Mouse (Mus musculus) embryonic facial prominence, embryonic 15.5 days (tissue): Measurements from ENCODE around the gene Dppa4. TPM values are rescaled to one million over a fixed set of nuclear protein-coding genes. Genes with fewer than 3 reads are reported as not detected.

Source experiments
- ATAC-seq: fragments of 200-750 bp; cut with Nextera tagmentation; 2 replicates; pipeline ENCODE4 v1.8.0; 2017; ENCODE audit warnings: low read depth, moderate TSS enrichment; ENCODE audit not compliant: insufficient number of reproducible peaks, low FRiP score, low TSS enrichment
- H3K27ac ChIP-seq: fragments of 300-500 bp; sonication (generic); replicated peaks from 2 replicates; pipeline ENCODE4 v1.5.1; 2015; ENCODE audit warnings: mild to moderate bottlenecking, inconsistent platforms
- H3K27me3 ChIP-seq: fragments of 300-500 bp; sonication (generic); 2 replicates; pipeline ENCODE4 v1.6.1; 2015; ENCODE audit warnings: inconsistent platforms
- H3K36me3 ChIP-seq: fragments of 300-500 bp; sonication (generic); 2 replicates; pipeline ENCODE4 v1.6.1; 2015; ENCODE audit warnings: mild to moderate bottlenecking, inconsistent platforms
- H3K4me1 ChIP-seq: fragments of 300-500 bp; sonication (generic); 2 replicates; pipeline ENCODE4 v1.6.1; 2015; ENCODE audit warnings: inconsistent platforms
- H3K4me2 ChIP-seq: fragments of 300-500 bp; sonication (generic); replicated peaks from 2 replicates; pipeline ENCODE4 v1.6.1; 2015; ENCODE audit warnings: mild to moderate bottlenecking, inconsistent platforms
- H3K4me3 ChIP-seq: fragments of 300-500 bp; sonication (generic); replicated peaks from 2 replicates; pipeline ENCODE4 v1.5.1; 2015; ENCODE audit warnings: mild to moderate bottlenecking, inconsistent platforms
- H3K9ac ChIP-seq: fragments of 300-500 bp; sonication (generic); 2 replicates; pipeline ENCODE4 v1.6.1; 2015; ENCODE audit warnings: inconsistent platforms
- H3K9me3 ChIP-seq: fragments of 300-500 bp; sonication (generic); replicated peaks from 2 replicates; pipeline ENCODE4 v1.6.1; 2016; ENCODE audit warnings: inconsistent platforms
- WGBS: fragments of 180-500 bp; shearing (Covaris S2); methylation state at CpG from one replicate; pipeline ENCODE4 v1.1.7; 2015; 5-methylcytosine and 5-hydroxymethylcytosine counted together
- polyA plus RNA-seq: library from polyadenylated mRNA; unstranded; fragments of >200 nt; fragmentation: Nextera tagmentation; extraction: Ambion mirVana; gene quantifications from 2 replicates; pipeline ENCODE4 v1.2.1, GENCODE M21; 2015

The Dppa4 gene
- not detected in 2 replicates for polyA plus RNA-seq

DNA sequence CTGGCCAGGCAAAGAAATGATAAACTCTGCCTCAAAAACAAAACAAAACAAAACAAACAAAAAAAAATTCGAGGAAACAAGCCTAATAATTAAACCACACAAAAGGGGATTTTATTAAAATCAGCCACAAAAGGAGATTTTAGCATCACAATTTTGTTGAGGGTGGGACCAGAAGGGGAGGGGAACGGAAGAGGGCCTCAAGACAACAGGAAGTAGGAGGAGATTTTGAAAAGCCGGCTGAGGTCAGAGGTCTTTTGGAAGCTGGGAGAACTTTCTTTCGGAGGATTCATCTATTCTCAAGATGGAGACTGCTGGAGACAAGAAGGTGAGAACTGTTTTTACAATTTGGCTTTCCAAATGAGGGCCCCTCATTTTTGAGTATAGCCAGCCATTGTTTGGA, at the start of gene Dppa4:
Gene Dppa4 (plus strand): TSS at position 217 of the 400 bp plus-strand sequence.
- H3K4me3 ChIP-seq = no peak within 1 kb of the TSS
- WGBS = 73% methylated on average over 4 of the region's 4 CpGs
- ATAC-seq = no peak
- no peaks in the 10 kb centered on the region for H3K36me3 ChIP-seq
- H3K4me1 ChIP-seq = no peaks in the 10 kb centered on the region
- H3K27ac ChIP-seq = no peak within 1 kb of the TSS
- H3K9ac ChIP-seq = no peak within 1 kb of the TSS
- no peaks in the 10 kb centered on the region for H3K9me3 ChIP-seq
- H3K27me3 ChIP-seq = no peaks in the 10 kb centered on the region
- H3K4me2 ChIP-seq = no peak within 1 kb of the TSS

DNA sequence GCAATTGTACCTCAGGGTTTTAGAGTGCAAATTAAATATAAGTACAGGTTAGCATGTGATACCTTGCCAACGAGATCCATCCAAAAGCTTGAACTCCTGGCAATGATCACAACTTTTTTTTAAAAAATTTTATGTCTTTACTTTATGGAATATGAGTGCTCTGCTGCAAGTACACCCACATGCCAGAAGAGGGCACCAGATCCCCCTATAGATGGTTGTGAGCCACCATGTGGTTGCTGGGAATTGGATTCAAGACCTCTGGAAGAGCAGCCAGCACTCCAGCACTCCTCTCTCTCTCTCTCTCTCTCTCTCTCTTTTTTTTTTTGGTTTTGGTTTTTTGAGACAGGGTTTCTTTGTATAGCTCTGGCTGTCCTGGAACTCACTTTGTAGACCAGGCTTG, 48.5 kb upstream of the Dppa4 start:
- no peaks in the 10 kb centered on the region for H3K9me3 ChIP-seq
- H3K27me3 ChIP-seq = no peaks in the 10 kb centered on the region
- H3K27ac ChIP-seq = no peak overlapping the region
- H3K4me2 ChIP-seq = no peak overlapping the region
- H3K36me3 ChIP-seq = no peaks in the 10 kb centered on the region
- H3K4me3 ChIP-seq = no peak overlapping the region
- no peaks in the 10 kb centered on the region for H3K4me1 ChIP-seq
- 70% methylated on average over 1 of the region's 1 CpGs for WGBS
- ATAC-seq = no peak
- H3K9ac ChIP-seq = no peak overlapping the region

DNA sequence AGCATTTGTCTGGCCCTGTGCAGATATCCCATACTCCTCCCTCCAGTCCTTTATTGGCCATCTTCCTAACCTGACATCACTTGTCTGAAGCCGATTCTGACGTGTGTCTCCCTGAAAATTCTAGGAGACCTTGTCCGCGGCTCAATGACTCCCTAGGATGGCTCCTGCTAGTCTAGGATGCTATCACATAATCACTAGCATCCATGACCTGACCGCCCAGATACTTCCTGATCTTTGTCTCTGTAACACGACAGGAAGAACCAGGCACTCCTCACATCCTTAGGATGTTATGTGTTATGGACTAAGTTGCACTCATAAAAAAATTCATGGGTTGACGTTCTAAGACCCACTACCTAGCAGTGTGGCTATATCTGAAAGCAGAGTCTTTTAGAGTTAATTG, 45.9 kb upstream of the Dppa4 start:
- 82% methylated on average over 7 of the region's 7 CpGs for WGBS
- Histone ChIP-seq H3K9me3 (no peaks in the 10 kb centered on the region), H3K4me2 (no peak overlapping the region), H3K27me3 (no peaks in the 10 kb centered on the region), H3K36me3 (no peaks in the 10 kb centered on the region), H3K27ac (no peak overlapping the region), H3K9ac (no peak overlapping the region), H3K4me3 (no peak overlapping the region), H3K4me1 (no peaks in the 10 kb centered on the region)
- ATAC-seq = no peak

DNA sequence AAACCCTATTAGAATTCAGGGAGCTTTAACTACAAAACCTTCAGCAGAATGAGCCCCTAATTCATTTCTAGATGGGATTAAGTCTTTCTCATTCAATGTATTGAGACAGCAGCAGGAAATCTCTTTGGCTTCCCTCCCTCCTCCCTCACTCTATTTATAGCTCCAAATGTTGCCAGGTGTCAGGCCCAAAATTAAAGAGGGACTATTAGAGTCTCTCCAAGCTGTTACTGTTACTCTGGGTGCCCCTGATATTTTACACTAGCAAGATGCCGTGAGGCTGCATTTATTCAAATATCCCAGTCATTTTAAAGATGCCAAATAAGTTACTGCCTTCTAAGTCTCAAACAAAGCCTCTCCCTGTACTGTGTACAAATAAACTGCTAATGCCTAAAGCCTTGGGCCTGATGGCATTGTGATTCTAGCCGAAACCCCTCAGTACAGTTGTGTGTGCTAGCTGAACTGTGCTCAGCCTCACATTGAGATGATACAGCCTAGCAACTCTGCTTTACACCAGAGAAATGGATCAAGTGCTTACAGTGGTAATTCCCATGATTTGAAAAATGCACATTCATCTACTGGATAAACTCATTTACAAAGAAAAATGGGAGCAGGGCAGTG, 36.4 kb upstream of the Dppa4 start:
- ATAC-seq = no peak
- no peak overlapping the region for H3K4me2 ChIP-seq
- H3K27me3 ChIP-seq = no peaks in the 10 kb centered on the region

DNA sequence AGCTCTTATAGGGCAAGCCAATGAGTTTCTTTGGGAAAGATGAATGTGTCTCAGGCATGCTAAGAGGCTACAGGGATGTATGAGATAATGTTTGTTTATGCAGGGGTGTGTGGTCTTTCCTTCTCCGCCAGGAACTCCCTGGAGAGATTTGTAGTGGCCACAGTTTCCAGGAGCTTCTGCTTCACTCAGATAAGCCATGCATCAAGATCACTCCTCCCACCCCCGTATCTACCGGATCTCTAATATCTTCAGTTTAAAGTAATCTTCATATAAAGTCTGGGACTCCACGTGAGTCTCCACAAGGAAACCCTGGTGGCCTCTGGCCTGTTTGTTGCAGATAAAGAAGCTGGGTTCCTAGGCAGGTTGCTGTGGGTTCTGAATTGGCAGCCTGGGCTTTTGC, 30.7 kb upstream of the Dppa4 start:
- Histone ChIP-seq H3K27ac (no peak overlapping the region), H3K4me1 (no peaks in the 10 kb centered on the region), H3K9me3 (no peaks in the 10 kb centered on the region), H3K36me3 (no peaks in the 10 kb centered on the region), H3K4me3 (no peak overlapping the region), H3K27me3 (no peaks in the 10 kb centered on the region), H3K9ac (no peak overlapping the region), H3K4me2 (no peak overlapping the region)
- 74% methylated on average over 4 of the region's 4 CpGs for WGBS
- ATAC-seq = no peak

More for the DNA sequence above, 36.4 kb upstream of the Dppa4 start:
- Histone ChIP-seq H3K9me3 (no peaks in the 10 kb centered on the region), H3K4me1 (no peaks in the 10 kb centered on the region), H3K9ac (no peak overlapping the region), H3K27ac (no peak overlapping the region), H3K4me3 (no peak overlapping the region), H3K36me3 (no peaks in the 10 kb centered on the region)
- WGBS = 85% methylated on average over 2 of the region's 2 CpGs

DNA sequence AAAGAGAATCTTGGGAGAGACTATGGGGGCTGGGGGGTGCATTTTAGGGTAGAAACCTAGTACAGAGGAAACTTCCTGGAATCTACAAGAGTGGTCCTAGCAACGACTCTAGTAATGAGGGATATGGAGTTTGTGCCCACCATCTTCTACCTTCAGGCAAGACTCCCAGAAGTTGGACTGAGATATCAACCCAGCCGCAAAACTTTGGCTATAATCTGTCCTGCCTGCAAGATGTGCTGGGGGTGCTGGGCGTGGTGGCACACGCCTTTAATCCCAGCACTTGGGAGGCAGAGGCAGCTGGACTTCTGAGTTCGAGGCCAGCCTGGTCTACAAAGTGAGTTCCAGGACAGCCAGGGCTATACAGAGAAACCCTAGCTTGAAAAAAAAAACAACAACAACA, 28.9 kb upstream of the Dppa4 start:
- H3K9ac ChIP-seq = no peak overlapping the region
- no peak overlapping the region for H3K27ac ChIP-seq
- no peak overlapping the region for H3K4me2 ChIP-seq
- no peak overlapping the region for H3K4me3 ChIP-seq
- no peaks in the 10 kb centered on the region for H3K27me3 ChIP-seq
- no peaks in the 10 kb centered on the region for H3K4me1 ChIP-seq
- H3K36me3 ChIP-seq = no peaks in the 10 kb centered on the region
- no peak for ATAC-seq
- no peaks in the 10 kb centered on the region for H3K9me3 ChIP-seq
- 88% methylated on average over 5 of the region's 5 CpGs for WGBS

DNA sequence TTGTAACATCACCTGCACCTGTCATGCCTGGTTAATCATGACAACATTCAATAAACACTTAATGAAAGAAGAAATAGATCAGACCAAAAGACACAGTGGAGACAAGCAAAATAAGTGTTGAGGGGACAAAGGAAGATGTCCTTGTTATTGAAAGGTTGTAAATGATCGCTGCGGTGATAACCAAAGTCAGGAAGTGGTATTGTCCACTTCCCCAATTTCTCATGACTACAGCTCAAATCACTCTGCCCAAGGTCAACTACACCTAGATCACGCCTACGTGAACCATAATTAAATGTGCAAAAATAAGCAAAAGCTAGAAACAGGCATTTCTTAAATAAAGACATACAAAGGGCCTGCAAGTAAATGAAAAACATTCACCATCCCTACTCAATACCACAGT, 24.0 kb upstream of the Dppa4 start:
- Histone ChIP-seq H3K36me3 (no peaks in the 10 kb centered on the region), H3K27ac (no peak overlapping the region), H3K4me2 (no peak overlapping the region), H3K4me3 (no peak overlapping the region), H3K27me3 (no peaks in the 10 kb centered on the region), H3K9me3 (no peaks in the 10 kb centered on the region), H3K9ac (no peak overlapping the region), H3K4me1 (no peaks in the 10 kb centered on the region)
- ATAC-seq = no peak
- WGBS = 86% methylated on average over 4 of the region's 4 CpGs

DNA sequence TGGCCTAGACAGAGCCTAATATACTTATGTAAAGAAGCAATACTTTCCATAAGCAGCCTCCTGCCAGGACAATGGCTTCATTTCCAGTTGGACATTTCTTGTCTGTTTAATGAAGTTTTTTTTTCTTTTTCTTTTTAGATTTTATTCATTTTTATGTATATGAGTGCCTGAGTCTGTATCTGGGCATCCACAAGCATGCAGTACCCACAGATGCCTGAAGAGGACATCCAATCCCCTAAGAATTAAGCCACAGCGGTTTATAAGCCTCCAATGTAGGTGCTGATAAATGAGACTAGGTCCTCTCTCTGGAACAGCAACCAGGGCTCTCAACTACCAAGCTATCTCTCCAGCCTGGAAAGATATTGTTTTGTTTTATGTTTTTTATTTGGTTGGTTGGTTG, 20.6 kb upstream of the Dppa4 start:
- no peak overlapping the region for H3K4me3 ChIP-seq
- ATAC-seq = no peak
- H3K36me3 ChIP-seq = no peaks in the 10 kb centered on the region
- H3K9me3 ChIP-seq = no peaks in the 10 kb centered on the region
- no peak overlapping the region for H3K9ac ChIP-seq
- no peaks in the 10 kb centered on the region for H3K4me1 ChIP-seq
- 77% methylated on average over 1 of the region's 1 CpGs for WGBS
- H3K27ac ChIP-seq = no peak overlapping the region
- no peaks in the 10 kb centered on the region for H3K27me3 ChIP-seq
- H3K4me2 ChIP-seq = no peak overlapping the region

DNA sequence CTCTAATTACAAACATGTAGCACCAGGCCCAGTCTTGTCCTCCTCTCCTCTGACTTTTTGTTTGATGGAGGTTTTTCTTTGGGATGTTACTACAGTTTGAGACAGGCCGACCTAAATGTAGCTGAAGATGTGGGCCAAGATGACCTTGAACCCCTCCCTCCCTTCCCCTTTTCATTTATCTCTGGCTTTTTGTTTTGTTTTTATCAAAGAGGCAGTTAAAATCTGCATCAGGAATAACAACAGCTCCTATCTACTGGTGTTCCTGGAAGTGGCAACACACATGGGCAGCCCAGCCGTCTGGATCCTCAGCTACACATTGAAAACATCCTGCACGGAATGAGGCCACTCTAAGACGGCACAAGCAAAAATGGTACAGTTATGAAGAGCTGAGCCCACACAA, 17.7 kb upstream of the Dppa4 start:
- ATAC-seq = no peak
- WGBS = 79% methylated on average over 4 of the region's 4 CpGs
- no peak overlapping the region for H3K4me3 ChIP-seq
- no peak overlapping the region for H3K4me2 ChIP-seq
- no peaks in the 10 kb centered on the region for H3K36me3 ChIP-seq
- no peak overlapping the region for H3K27ac ChIP-seq
- H3K9ac ChIP-seq = no peak overlapping the region
- H3K27me3 ChIP-seq = no peaks in the 10 kb centered on the region
- no peaks in the 10 kb centered on the region for H3K4me1 ChIP-seq
- H3K9me3 ChIP-seq = no peaks in the 10 kb centered on the region

DNA sequence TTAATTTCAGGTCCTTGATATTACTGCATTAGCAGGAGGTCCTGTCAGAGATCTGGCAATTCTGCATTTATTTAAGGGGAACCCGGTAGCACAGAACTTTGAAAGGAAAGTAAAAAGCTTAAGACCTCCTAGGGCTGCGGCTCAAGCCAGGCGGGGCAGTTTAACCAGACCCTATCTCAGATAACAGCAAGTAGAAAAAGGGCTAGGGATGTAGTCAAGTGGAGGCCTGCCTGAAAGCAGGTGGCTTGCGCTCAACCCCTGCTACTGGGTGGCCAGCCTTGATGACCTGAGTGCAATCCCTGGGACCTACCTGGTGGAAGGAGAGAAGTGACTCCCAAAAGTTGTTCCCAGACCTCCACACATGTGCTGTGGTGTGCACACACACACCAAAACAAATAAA, 6.6 kb upstream of the Dppa4 start:
- H3K4me1 ChIP-seq = no peaks in the 10 kb centered on the region
- no peak overlapping the region for H3K4me3 ChIP-seq
- H3K4me2 ChIP-seq = no peak overlapping the region
- H3K36me3 ChIP-seq = no peaks in the 10 kb centered on the region
- H3K9ac ChIP-seq = no peak overlapping the region
- H3K27me3 ChIP-seq = no peaks in the 10 kb centered on the region
- WGBS = 74% methylated on average over 4 of the region's 4 CpGs
- H3K9me3 ChIP-seq = no peaks in the 10 kb centered on the region
- ATAC-seq = no peak
- no peak overlapping the region for H3K27ac ChIP-seq

DNA sequence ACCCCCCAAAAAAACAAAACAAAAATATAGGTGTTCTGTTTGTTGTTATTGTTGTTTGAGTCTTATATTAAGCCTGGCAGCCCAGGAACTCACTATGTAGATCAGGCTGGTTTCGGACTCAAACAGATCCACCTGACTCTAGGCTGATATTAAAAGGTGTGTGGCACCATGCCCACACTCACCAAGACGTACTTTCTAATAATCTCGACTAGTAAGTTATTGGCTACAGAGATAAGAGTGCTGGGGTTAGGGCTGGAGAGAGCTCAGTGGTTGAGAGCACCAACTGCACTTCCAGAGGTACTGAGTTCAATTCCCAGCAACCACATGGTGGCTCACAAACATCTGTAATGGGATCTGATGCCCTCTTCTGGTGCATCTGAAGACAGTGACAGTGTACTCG, 2.6 kb upstream of the Dppa4 start:
- no peak overlapping the region for H3K4me3 ChIP-seq
- H3K4me1 ChIP-seq = no peaks in the 10 kb centered on the region
- H3K36me3 ChIP-seq = no peaks in the 10 kb centered on the region
- no peak overlapping the region for H3K27ac ChIP-seq
- ATAC-seq = no peak
- H3K9ac ChIP-seq = no peak overlapping the region
- no peaks in the 10 kb centered on the region for H3K27me3 ChIP-seq
- no peaks in the 10 kb centered on the region for H3K9me3 ChIP-seq
- 94% methylated on average over 4 of the region's 4 CpGs for WGBS
- no peak overlapping the region for H3K4me2 ChIP-seq

DNA sequence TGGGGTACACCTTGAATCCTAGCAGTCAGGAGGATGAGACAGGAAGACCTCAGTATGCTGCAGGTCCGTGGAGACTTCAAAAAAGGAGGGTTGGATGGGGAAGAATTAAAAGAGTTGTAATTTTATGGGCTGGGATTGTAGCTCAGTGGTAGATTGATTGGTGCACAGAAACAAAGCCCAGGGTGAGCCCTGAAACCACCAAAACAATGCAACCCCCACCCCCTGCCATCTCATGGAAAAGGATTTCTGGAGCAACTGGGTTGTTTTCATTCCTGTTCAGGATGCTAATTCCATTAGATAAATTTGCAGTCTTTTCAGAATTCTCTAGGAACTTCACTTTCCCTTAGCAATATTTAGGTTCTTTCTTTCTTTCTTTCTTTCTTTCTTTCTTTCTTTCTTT, 732 bp upstream of the Dppa4 start:
- H3K4me3 ChIP-seq = no peak overlapping the region
- H3K27me3 ChIP-seq = no peaks in the 10 kb centered on the region
- no peak overlapping the region for H3K4me2 ChIP-seq
- no peak overlapping the region for H3K27ac ChIP-seq
- H3K9ac ChIP-seq = no peak overlapping the region
- no peaks in the 10 kb centered on the region for H3K36me3 ChIP-seq
- WGBS = 62% methylated on average over 1 of the region's 1 CpGs
- H3K4me1 ChIP-seq = no peaks in the 10 kb centered on the region
- no peaks in the 10 kb centered on the region for H3K9me3 ChIP-seq
- ATAC-seq = no peak
